Mouse (Mus musculus) myocyte (in vitro differentiated cells): ENCODE measurements around the gene Acsl1. TPM values are rescaled to one million over a fixed set of nuclear protein-coding genes. Genes with fewer than 3 reads are reported as not detected.
A peak's percentile ranks its signal among the peaks of the same experiment; 100 is the strongest.

Experiments used
- H3K27me3 ChIP-seq: one replicate; pipeline ENCODE4 v1.6.1; 2011; ENCODE audit not compliant: control insufficient read depth, insufficient read depth, insufficient read length
- H3K36me3 ChIP-seq: one replicate; pipeline ENCODE4 v1.6.1; 2011; ENCODE audit not compliant: control insufficient read depth, insufficient read depth
- H3K4me2 ChIP-seq: one replicate; pipeline ENCODE4 v1.6.1; 2011; ENCODE audit warnings: low read depth, control low read depth
- H3K4me3 ChIP-seq: one replicate; pipeline ENCODE4 v1.5.1; 2011; ENCODE audit warnings: mild to moderate bottlenecking, control low read depth, moderate library complexity
- H3K79me2 ChIP-seq: one replicate; pipeline ENCODE4 v1.6.1; 2011; ENCODE audit not compliant: control insufficient read depth, insufficient read depth
- H3ac ChIP-seq: one replicate; pipeline ENCODE4 v1.6.1; 2011; ENCODE audit not compliant: control insufficient read depth, insufficient read length
- CEBPB ChIP-seq: IDR thresholded peaks from 2 replicates; pipeline ENCODE4 v1.6.1; 2011; ENCODE audit warnings: mild to moderate bottlenecking, moderate library complexity; ENCODE audit not compliant: poor library complexity, insufficient read depth, severe bottlenecking
- E2F4 ChIP-seq: IDR thresholded peaks from one replicate; pipeline ENCODE4 v1.6.1; 2011; ENCODE audit warnings: mild to moderate bottlenecking, control low read depth, moderate library complexity; ENCODE audit not compliant: insufficient read depth
- MAX ChIP-seq: IDR thresholded peaks from one replicate; pipeline ENCODE4 v1.6.1; 2011; ENCODE audit warnings: low read depth, mild to moderate bottlenecking, control low read depth
- MYOD1 ChIP-seq, 3 experiments: IDR thresholded peaks; one replicate each; pipeline ENCODE4 v1.6.1; 2011; ENCODE audit warnings: control low read depth in 2 of 3, low read depth in 2 of 3, mild to moderate bottlenecking in 2 of 3, moderate library complexity in 1 of 3; ENCODE audit not compliant: insufficient read length in 2 of 3, control insufficient read depth in 1 of 3
- MYOG ChIP-seq, 3 experiments: IDR thresholded peaks; one replicate each; pipeline ENCODE4 v1.6.1; 2011; ENCODE audit warnings: control low read depth in 2 of 3, low read depth in 2 of 3, mild to moderate bottlenecking in 2 of 3; ENCODE audit not compliant: insufficient read length in 2 of 3, control insufficient read depth in 1 of 3, insufficient read depth in 1 of 3
- POLR2A ChIP-seq: IDR thresholded peaks from one replicate; pipeline ENCODE4 v1.6.1; 2011; ENCODE audit warnings: low read depth, mild to moderate bottlenecking, control low read depth, moderate library complexity; ENCODE audit not compliant: insufficient read length
- POLR2AphosphoS2 ChIP-seq: IDR thresholded peaks from one replicate; pipeline ENCODE4 v1.6.1; 2011; ENCODE audit warnings: low read depth, control low read depth; ENCODE audit not compliant: insufficient read length
- REST ChIP-seq: IDR thresholded peaks from one replicate; pipeline ENCODE4 v1.6.1; 2011; ENCODE audit warnings: mild to moderate bottlenecking, control low read depth, moderate library complexity; ENCODE audit not compliant: insufficient read depth, insufficient read length
- SRF ChIP-seq: IDR thresholded peaks from one replicate; pipeline ENCODE4 v1.6.1; 2011; ENCODE audit warnings: low read depth; ENCODE audit not compliant: control insufficient read depth, insufficient read length
- TCF12 ChIP-seq: IDR thresholded peaks from one replicate; pipeline ENCODE4 v1.6.1; 2011; ENCODE audit warnings: mild to moderate bottlenecking, control low read depth; ENCODE audit not compliant: poor library complexity, insufficient read depth, severe bottlenecking
- TCF3 ChIP-seq: IDR thresholded peaks from one replicate; pipeline ENCODE4 v1.6.1; 2011; ENCODE audit warnings: low read depth, control low read depth; ENCODE audit not compliant: insufficient read length
- USF1 ChIP-seq: IDR thresholded peaks from one replicate; pipeline ENCODE4 v1.6.1; 2011; ENCODE audit warnings: low read depth, mild to moderate bottlenecking, control low read depth, moderate library complexity
- polyA plus RNA-seq: library from polyadenylated mRNA; unstranded; fragments of >200 nt; fragmentation: generic; extraction: Trizol; gene quantifications from one replicate; pipeline ENCODE4 v1.2.1, GENCODE M21; 2012; ENCODE audit warnings: missing spikeins

Gene Acsl1
- polyA plus RNA-seq, 1 experiment = 12.7 TPM

DNA sequence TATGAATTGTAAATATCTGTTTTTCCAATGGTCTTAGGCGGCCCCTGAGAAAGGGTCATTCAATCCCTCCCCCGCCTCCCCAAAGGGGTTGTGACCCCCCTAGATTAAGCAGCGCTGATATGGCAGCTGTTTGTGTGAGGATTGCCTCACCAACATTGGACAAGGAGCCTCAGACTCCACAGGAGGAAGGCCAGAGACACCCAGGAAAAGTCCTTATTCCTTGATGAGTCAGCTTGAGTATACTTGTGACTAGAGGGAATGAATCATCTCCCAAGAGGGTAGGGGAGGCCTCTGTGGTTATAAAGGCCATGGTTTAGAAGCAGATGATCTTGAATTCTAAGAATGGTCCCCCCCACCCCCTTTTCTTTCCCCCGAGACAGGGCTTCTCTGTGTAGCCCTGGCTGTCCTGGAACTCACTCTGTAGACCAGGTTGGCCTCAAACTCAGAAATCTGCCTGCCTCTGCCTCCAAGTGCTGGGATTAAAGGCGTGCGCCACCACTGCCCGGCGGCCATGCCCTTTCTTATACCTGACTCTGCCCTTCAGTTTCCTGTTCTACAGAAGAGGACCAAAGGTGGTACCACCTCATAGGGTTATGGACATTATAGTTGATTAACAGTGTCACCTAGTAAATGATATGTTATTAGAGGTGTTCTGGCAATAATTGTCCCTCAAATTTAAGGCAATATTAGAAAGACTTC is 1.6 kb upstream of the Acsl1 start:
- no peak overlapping the region for H3ac ChIP-seq
- no peak overlapping the region for H3K4me2 ChIP-seq
- no peak for TF ChIP-seq MAX
- TF ChIP-seq CEBPB = peak; percentile 70; the same call in 1 of the 2 replicates
- no peak for TF ChIP-seq MYOG (IDR thresholded peaks at IDR 0.05; ENCODE audit: control insufficient read depth in 1 of 3, insufficient read depth in 1 of 3, insufficient read length in 2 of 3, low read depth in 2 of 3)
- TF ChIP-seq REST = no peak
- no peak for TF ChIP-seq USF1
- TF ChIP-seq MYOD1 (IDR thresholded peaks at IDR 0.05; ENCODE audit: control insufficient read depth in 1 of 3, insufficient read length in 2 of 3, low read depth in 2 of 3) = peak in 1 of 3 experiments; percentile 36
- no peak overlapping the region for H3K4me3 ChIP-seq
- H3K79me2 ChIP-seq = no peaks in the 10 kb centered on the region
- H3K27me3 ChIP-seq = no peaks in the 10 kb centered on the region
- no peaks in the 10 kb centered on the region for H3K36me3 ChIP-seq

GRCm38 (mm10) chr8:46470091-46470791 is 596 bp upstream of the Acsl1 start:
- no peaks in the 10 kb centered on the region for H3K36me3 ChIP-seq
- TF ChIP-seq CEBPB = no peak
- TF ChIP-seq TCF3 = no peak
- TF ChIP-seq SRF = no peak
- no peak for TF ChIP-seq MYOG (IDR thresholded peaks at IDR 0.05; ENCODE audit: control insufficient read depth in 1 of 3, insufficient read depth in 1 of 3, insufficient read length in 2 of 3, low read depth in 2 of 3)
- TF ChIP-seq MAX = no peak
- no peak for TF ChIP-seq E2F4
- TF ChIP-seq TCF12 = no peak
- TF ChIP-seq REST = no peak
- H3K79me2 ChIP-seq = no peaks in the 10 kb centered on the region
- peak overlapping the region; percentile 28 for H3K4me2 ChIP-seq
- no peak overlapping the region for H3ac ChIP-seq
- H3K27me3 ChIP-seq = no peaks in the 10 kb centered on the region
- H3K4me3 ChIP-seq = peak overlapping the region; percentile 33

DNA sequence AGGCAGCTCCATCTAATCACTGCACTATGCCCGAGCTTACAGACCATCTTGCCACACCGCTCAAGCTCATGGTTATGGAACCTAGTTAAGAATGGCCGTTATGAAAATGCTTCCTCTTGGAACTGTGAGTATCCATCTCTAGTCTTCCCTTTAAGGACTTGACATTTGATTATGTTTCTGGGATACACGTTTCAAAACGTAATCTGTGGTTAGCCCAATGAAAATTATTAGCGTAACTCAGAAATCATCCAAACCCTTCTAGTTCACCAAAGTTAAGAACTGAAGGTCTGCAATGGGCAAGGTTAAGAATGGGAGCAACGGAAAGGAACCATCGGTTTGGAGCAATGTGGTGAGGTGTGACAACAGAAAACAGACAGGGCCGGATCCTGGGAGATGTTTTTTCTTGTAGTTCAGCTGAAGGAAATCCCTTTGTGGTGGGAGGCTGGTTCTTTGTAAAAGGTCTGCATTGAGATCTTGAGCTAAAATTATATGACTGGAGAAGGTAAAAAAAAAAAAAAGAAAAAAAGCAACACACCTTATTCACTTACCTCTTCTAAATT is 1.2 kb downstream of the Acsl1 start:
- Histone ChIP-seq H3K4me3 (peak overlapping the region; percentile 33), H3ac (peak overlapping the region; percentile 35)
- TF ChIP-seq MAX = no peak
- TF ChIP-seq E2F4 = no peak
- no peak for TF ChIP-seq CEBPB
- no peak for TF ChIP-seq POLR2A
- TF ChIP-seq TCF3 = no peak
- TF ChIP-seq MYOD1 (IDR thresholded peaks at IDR 0.05; ENCODE audit: control insufficient read depth in 1 of 3, insufficient read length in 2 of 3, low read depth in 2 of 3) = no peak
- no peak for TF ChIP-seq POLR2AphosphoS2
- no peak for TF ChIP-seq USF1
- no peak for TF ChIP-seq SRF

GRCm38 (mm10) chr8:46474120-46474519 is 3.3 kb downstream of the Acsl1 start:
- no peak overlapping the region for H3K4me3 ChIP-seq
- no peak for TF ChIP-seq USF1
- TF ChIP-seq TCF3 = no peak
- TF ChIP-seq E2F4 = no peak
- TF ChIP-seq REST = no peak
- TF ChIP-seq CEBPB = no peak
- TF ChIP-seq POLR2A = no peak
- TF ChIP-seq POLR2AphosphoS2 = no peak
- H3K36me3 ChIP-seq = no peaks in the 10 kb centered on the region
- H3K79me2 ChIP-seq = no peaks in the 10 kb centered on the region
- H3ac ChIP-seq = no peak overlapping the region
- H3K4me2 ChIP-seq = no peak overlapping the region
- no peaks in the 10 kb centered on the region for H3K27me3 ChIP-seq

More for the DNA sequence above, 1.2 kb downstream of the Acsl1 start:
- no peaks in the 10 kb centered on the region for H3K79me2 ChIP-seq
- H3K4me2 ChIP-seq = peak overlapping the region; percentile 71
- no peaks in the 10 kb centered on the region for H3K27me3 ChIP-seq
- H3K36me3 ChIP-seq = no peaks in the 10 kb centered on the region

GRCm38 (mm10) chr8:46474634-46475033 is 3.8 kb downstream of the Acsl1 start:
- no peaks in the 10 kb centered on the region for H3K36me3 ChIP-seq
- H3K27me3 ChIP-seq = no peaks in the 10 kb centered on the region
- H3ac ChIP-seq = no peak overlapping the region
- no peak overlapping the region for H3K4me3 ChIP-seq
- no peak for TF ChIP-seq USF1
- no peak for TF ChIP-seq MYOG (IDR thresholded peaks at IDR 0.05; ENCODE audit: control insufficient read depth in 1 of 3, insufficient read depth in 1 of 3, insufficient read length in 2 of 3, low read depth in 2 of 3)
- no peak for TF ChIP-seq TCF12
- no peak for TF ChIP-seq POLR2A
- no peak for TF ChIP-seq REST
- TF ChIP-seq SRF = no peak
- TF ChIP-seq POLR2AphosphoS2 = no peak
- TF ChIP-seq TCF3 = no peak
- no peak for TF ChIP-seq MAX
- TF ChIP-seq MYOD1 (IDR thresholded peaks at IDR 0.05; ENCODE audit: control insufficient read depth in 1 of 3, insufficient read length in 2 of 3, low read depth in 2 of 3) = no peak
- no peak for TF ChIP-seq E2F4
- no peak for TF ChIP-seq CEBPB
- H3K79me2 ChIP-seq = no peaks in the 10 kb centered on the region
- no peak overlapping the region for H3K4me2 ChIP-seq
